Mouse (Mus musculus): ENCODE data around the gene Bank1. TPM values are rescaled to one million over a fixed set of nuclear protein-coding genes. Genes with fewer than 3 reads are reported as not detected.

The Bank1 gene
- total and polyA plus RNA-seq, 2 experiments from 2014 or later = 0.30 TPM; not detected in 1

GRCm38 (mm10) chr3:136132013-136132412 lies 193.9 kb downstream of the Bank1 start:
- DNase-seq (ENCODE audit: low spot score) (no peak), ATAC-seq (ENCODE audit: insufficient read depth, low read depth) (no peak)
- Histone ChIP-seq H3K36me3 (replicated peaks; ENCODE audit: control insufficient read depth, insufficient read depth, low read length) (no peaks in the 10 kb centered on the region), H3K9ac (replicated peaks; ENCODE audit: low read depth, low read length) (no peak overlapping the region), H3K27me3 (ENCODE audit: control insufficient read depth, insufficient read depth, low read length) (no peaks in the 10 kb centered on the region), H3K9me3 (replicated peaks; ENCODE audit: control insufficient read depth, low read length) (no peaks in the 10 kb centered on the region; the same call in 1 of the 2 replicates), H3K27ac (ENCODE audit: low read depth) (no peak overlapping the region), H3K4me3 (ENCODE audit: low read depth, low read length) (no peak overlapping the region), H3K4me2 (ENCODE audit: low read depth, low read length) (no peak overlapping the region), H3K4me1 (ENCODE audit: control insufficient read depth, insufficient read depth) (no peaks in the 10 kb centered on the region)
- WGBS = 60% methylated on average over 3 of the region's 3 CpGs
- TF ChIP-seq CTCF (IDR thresholded peaks at IDR 0.05; ENCODE audit: low read depth) (no peak), EP300 (IDR thresholded peaks at IDR 0.05; ENCODE audit: low read depth) (no peak)

DNA sequence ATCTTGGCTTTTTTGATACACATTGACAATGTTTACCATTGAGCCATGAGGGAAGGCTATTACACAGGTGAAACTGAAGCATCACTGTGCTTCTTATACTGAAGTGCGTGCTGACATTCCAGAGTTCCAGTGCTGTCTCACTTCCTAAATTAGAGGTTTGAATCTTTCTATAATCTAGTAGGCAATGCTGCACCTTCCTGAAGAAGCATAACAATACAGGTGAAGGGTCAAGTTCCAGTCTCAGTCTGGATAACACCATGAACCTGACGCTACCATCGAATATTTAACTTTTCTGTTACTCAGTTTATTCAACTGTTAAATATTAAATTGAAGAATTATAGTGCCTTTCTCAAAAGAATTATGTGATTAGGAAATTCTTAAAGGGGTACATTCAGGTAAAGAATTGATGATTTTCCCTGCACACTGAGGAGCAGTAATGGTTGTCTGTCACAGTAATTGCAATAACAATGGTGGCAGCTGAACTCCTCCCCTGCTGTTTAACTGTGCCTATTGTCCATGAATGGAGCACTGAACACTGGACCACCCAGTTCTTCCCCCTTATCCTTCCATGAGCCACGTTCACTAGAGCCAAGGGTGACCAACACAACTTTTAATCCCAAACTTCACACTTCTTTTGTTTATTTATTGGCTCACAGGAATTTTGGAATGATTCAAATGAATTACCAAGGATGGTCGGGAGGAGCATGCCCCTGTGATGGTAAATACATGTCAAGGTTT lies 210.2 kb downstream of the Bank1 start:
- Histone ChIP-seq H3K36me3 (replicated peaks; ENCODE audit: control insufficient read depth, insufficient read depth, low read length) (no peaks in the 10 kb centered on the region), H3K4me3 (ENCODE audit: low read depth, low read length) (no peak overlapping the region), H3K27ac (ENCODE audit: low read depth) (no peak overlapping the region), H3K27me3 (ENCODE audit: control insufficient read depth, insufficient read depth, low read length) (no peaks in the 10 kb centered on the region), H3K4me2 (ENCODE audit: low read depth, low read length) (no peak overlapping the region), H3K4me1 (ENCODE audit: control insufficient read depth, insufficient read depth) (no peaks in the 10 kb centered on the region), H3K9me3 (replicated peaks; ENCODE audit: control insufficient read depth, low read length) (no peaks in the 10 kb centered on the region), H3K9ac (replicated peaks; ENCODE audit: low read depth, low read length) (no peak overlapping the region)
- TF ChIP-seq CTCF (IDR thresholded peaks at IDR 0.05; ENCODE audit: low read depth) (no peak), EP300 (IDR thresholded peaks at IDR 0.05; ENCODE audit: low read depth) (no peak)
- 77% methylated on average over 5 of the region's 5 CpGs for WGBS
- ATAC-seq (ENCODE audit: insufficient read depth, low read depth) (no peak), DNase-seq (ENCODE audit: low spot score) (no peak)

DNA sequence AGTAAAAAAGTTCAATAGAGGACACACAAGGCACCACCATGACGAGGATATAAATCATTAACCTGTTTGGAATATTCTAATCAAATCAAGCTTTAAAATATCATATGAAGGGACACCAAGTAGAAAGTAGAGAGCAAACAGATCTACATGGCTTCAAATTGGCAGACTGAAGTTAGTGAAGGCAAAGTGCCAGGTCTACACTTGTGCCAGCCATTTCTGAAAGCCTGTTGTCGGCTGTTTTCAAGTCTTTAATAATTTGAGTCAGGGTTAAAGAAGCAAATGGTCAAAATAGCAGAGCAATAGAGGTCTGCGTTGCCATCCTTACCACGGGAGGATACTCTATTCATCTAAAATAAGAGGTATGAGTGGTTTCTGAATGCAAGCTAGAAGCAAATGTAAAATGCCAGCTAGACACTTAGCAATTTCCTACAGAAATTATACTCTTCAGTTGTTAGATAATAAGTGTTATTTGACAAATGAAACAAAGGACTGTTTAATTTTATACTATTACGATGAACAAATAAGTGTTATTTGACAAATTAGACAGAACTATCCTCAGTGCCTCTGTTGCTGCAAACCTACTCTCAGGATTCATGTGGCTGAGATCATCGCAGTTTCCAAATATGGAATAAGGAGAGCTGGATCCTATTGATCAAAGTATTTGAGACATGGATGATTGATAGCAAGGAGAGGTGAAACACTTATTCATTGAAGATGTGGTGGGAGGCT lies 216.3 kb downstream of the Bank1 start:
- 78% methylated on average over 6 of the region's 6 CpGs for WGBS

GRCm38 (mm10) chr3:136106452-136106851 lies 219.4 kb downstream of the Bank1 start:
- TF ChIP-seq EP300 (IDR thresholded peaks at IDR 0.05; ENCODE audit: low read depth) = no peak
- TF ChIP-seq CTCF (IDR thresholded peaks at IDR 0.05; ENCODE audit: low read depth) = no peak
- Histone ChIP-seq H3K4me2 (ENCODE audit: low read depth, low read length) (no peak overlapping the region), H3K4me1 (ENCODE audit: control insufficient read depth, insufficient read depth) (no peaks in the 10 kb centered on the region), H3K9me3 (replicated peaks; ENCODE audit: control insufficient read depth, low read length) (no peaks in the 10 kb centered on the region), H3K9ac (replicated peaks; ENCODE audit: low read depth, low read length) (no peak overlapping the region), H3K4me3 (ENCODE audit: low read depth, low read length) (no peak overlapping the region), H3K27ac (ENCODE audit: low read depth) (no peak overlapping the region), H3K36me3 (replicated peaks; ENCODE audit: control insufficient read depth, insufficient read depth, low read length) (no peaks in the 10 kb centered on the region), H3K27me3 (ENCODE audit: control insufficient read depth, insufficient read depth, low read length) (no peaks in the 10 kb centered on the region)
- DNase-seq (ENCODE audit: low spot score) (no peak), ATAC-seq (ENCODE audit: insufficient read depth, low read depth) (no peak)
- 33% methylated on average over 1 of the region's 1 CpGs for WGBS

More for the DNA sequence above, 216.3 kb downstream of the Bank1 start:
- Histone ChIP-seq H3K36me3 (replicated peaks; ENCODE audit: control insufficient read depth, insufficient read depth, low read length) (no peaks in the 10 kb centered on the region), H3K4me3 (ENCODE audit: low read depth, low read length) (no peak overlapping the region), H3K9me3 (replicated peaks; ENCODE audit: control insufficient read depth, low read length) (no peaks in the 10 kb centered on the region), H3K9ac (replicated peaks; ENCODE audit: low read depth, low read length) (no peak overlapping the region), H3K27ac (ENCODE audit: low read depth) (no peak overlapping the region), H3K4me1 (ENCODE audit: control insufficient read depth, insufficient read depth) (no peaks in the 10 kb centered on the region), H3K4me2 (ENCODE audit: low read depth, low read length) (no peak overlapping the region), H3K27me3 (ENCODE audit: control insufficient read depth, insufficient read depth, low read length) (no peaks in the 10 kb centered on the region)
- TF ChIP-seq EP300 (IDR thresholded peaks at IDR 0.05; ENCODE audit: low read depth) (no peak), CTCF (IDR thresholded peaks at IDR 0.05; ENCODE audit: low read depth) (no peak)
- DNase-seq (ENCODE audit: low spot score) (no peak), ATAC-seq (ENCODE audit: insufficient read depth, low read depth) (no peak)

- Histone ChIP-seq H3K27ac (ENCODE audit: low read depth) (no peak overlapping the region), H3K4me3 (ENCODE audit: low read depth, low read length) (no peak overlapping the region), H3K9ac (replicated peaks; ENCODE audit: low read depth, low read length) (no peak overlapping the region), H3K36me3 (replicated peaks; ENCODE audit: control insufficient read depth, insufficient read depth, low read length) (no peaks in the 10 kb centered on the region), H3K4me1 (ENCODE audit: control insufficient read depth, insufficient read depth) (no peaks in the 10 kb centered on the region), H3K9me3 (replicated peaks; ENCODE audit: control insufficient read depth, low read length) (no peaks in the 10 kb centered on the region), H3K27me3 (ENCODE audit: control insufficient read depth, insufficient read depth, low read length) (no peaks in the 10 kb centered on the region), H3K4me2 (ENCODE audit: low read depth, low read length) (no peak overlapping the region)
- ATAC-seq (ENCODE audit: insufficient read depth, low read depth) (no peak), DNase-seq (ENCODE audit: low spot score) (no peak)
- TF ChIP-seq CTCF (IDR thresholded peaks at IDR 0.05; ENCODE audit: low read depth) (no peak), EP300 (IDR thresholded peaks at IDR 0.05; ENCODE audit: low read depth) (no peak)
- WGBS = 75% methylated on average over 2 of the region's 2 CpGs
These were observed 222.5 kb downstream of the Bank1 start for GRCm38 (mm10) chr3:136103339-136103738.
